Mouse (Mus musculus): ENCODE measurements at regions not wholly inside any gene's neighbourhood (a gene's known extent, or its start where the extent isn't known, plus 50 kb on each side); places are given as distances from the start of the nearest gene placed in this dataset.

GRCm38 (mm10) chrX:57711914-57712313 lies 208.4 kb upstream of the Gpr101 start:
- 71% methylated on average over 6 of the region's 6 CpGs for WGBS
- no peak overlapping the region for H3K9ac ChIP-seq (ENCODE audit: low read length)
- no peak overlapping the region for H3K27ac ChIP-seq (replicated peaks; ENCODE audit: low read depth, low read length)
- ATAC-seq (ENCODE audit: insufficient number of reproducible peaks, low FRiP score, low TSS enrichment, low read depth) (no peak), DNase-seq (ENCODE audit: low spot score) (no peak)
- H3K4me1 ChIP-seq (ENCODE audit: control insufficient read depth, insufficient read depth, low read length) = no peaks in the 10 kb centered on the region
- no peaks in the 10 kb centered on the region for H3K36me3 ChIP-seq (ENCODE audit: control insufficient read depth, insufficient read depth, low read length)
- no peak overlapping the region for H3K4me2 ChIP-seq (ENCODE audit: low read depth, severe bottlenecking)
- H3K4me3 ChIP-seq (ENCODE audit: low read depth, low read length) = no peak overlapping the region
- H3K9me3 ChIP-seq (ENCODE audit: control insufficient read depth, low read length) = no peaks in the 10 kb centered on the region
- no peaks in the 10 kb centered on the region for H3K27me3 ChIP-seq (ENCODE audit: control insufficient read depth, insufficient read depth, low read length)

- ATAC-seq (ENCODE audit: insufficient number of reproducible peaks, low FRiP score, low TSS enrichment, low read depth) (no peak), DNase-seq (ENCODE audit: low spot score) (no peak)
- Histone ChIP-seq H3K4me3 (ENCODE audit: low read depth, low read length) (no peak overlapping the region), H3K9me3 (ENCODE audit: control insufficient read depth, low read length) (no peaks in the 10 kb centered on the region), H3K36me3 (ENCODE audit: control insufficient read depth, insufficient read depth, low read length) (no peaks in the 10 kb centered on the region), H3K27me3 (ENCODE audit: control insufficient read depth, insufficient read depth, low read length) (no peaks in the 10 kb centered on the region), H3K4me1 (ENCODE audit: control insufficient read depth, insufficient read depth, low read length) (no peaks in the 10 kb centered on the region), H3K9ac (ENCODE audit: low read length) (no peak overlapping the region), H3K27ac (replicated peaks; ENCODE audit: low read depth, low read length) (no peak overlapping the region), H3K4me2 (ENCODE audit: low read depth, severe bottlenecking) (no peak overlapping the region)
- 83% methylated on average over 12 of the region's 12 CpGs for WGBS
Observed at GRCm38 (mm10) chrX:57709115-57709877, 205.7 kb upstream of the Gpr101 start.

GRCm38 (mm10) chrX:57708501-57708900 lies 204.9 kb upstream of the Gpr101 start:
- no peaks in the 10 kb centered on the region for H3K36me3 ChIP-seq (ENCODE audit: control insufficient read depth, insufficient read depth, low read length)
- 84% methylated on average over 6 of the region's 6 CpGs for WGBS
- no peak overlapping the region for H3K4me2 ChIP-seq (ENCODE audit: low read depth, severe bottlenecking)
- H3K27me3 ChIP-seq (ENCODE audit: control insufficient read depth, insufficient read depth, low read length) = no peaks in the 10 kb centered on the region
- no peak for DNase-seq (ENCODE audit: low spot score)
- no peaks in the 10 kb centered on the region for H3K4me1 ChIP-seq (ENCODE audit: control insufficient read depth, insufficient read depth, low read length)
- H3K9ac ChIP-seq (ENCODE audit: low read length) = no peak overlapping the region
- no peak overlapping the region for H3K27ac ChIP-seq (replicated peaks; ENCODE audit: low read depth, low read length)
- no peak for ATAC-seq (ENCODE audit: insufficient number of reproducible peaks, low FRiP score, low TSS enrichment, low read depth)
- H3K4me3 ChIP-seq (ENCODE audit: low read depth, low read length) = no peak overlapping the region
- H3K9me3 ChIP-seq (ENCODE audit: control insufficient read depth, low read length) = no peaks in the 10 kb centered on the region

GRCm38 (mm10) chrX:57707932-57708331 lies 204.4 kb upstream of the Gpr101 start:
- no peak for ATAC-seq (ENCODE audit: insufficient number of reproducible peaks, low FRiP score, low TSS enrichment, low read depth)
- H3K4me3 ChIP-seq (ENCODE audit: low read depth, low read length) = no peak overlapping the region
- H3K4me1 ChIP-seq (ENCODE audit: control insufficient read depth, insufficient read depth, low read length) = no peaks in the 10 kb centered on the region
- no peak overlapping the region for H3K4me2 ChIP-seq (ENCODE audit: low read depth, severe bottlenecking)
- no peak overlapping the region for H3K27ac ChIP-seq (replicated peaks; ENCODE audit: low read depth, low read length)
- H3K27me3 ChIP-seq (ENCODE audit: control insufficient read depth, insufficient read depth, low read length) = no peaks in the 10 kb centered on the region
- no peaks in the 10 kb centered on the region for H3K36me3 ChIP-seq (ENCODE audit: control insufficient read depth, insufficient read depth, low read length)
- 53% methylated on average over 7 of the region's 7 CpGs for WGBS
- H3K9ac ChIP-seq (ENCODE audit: low read length) = no peak overlapping the region
- no peaks in the 10 kb centered on the region for H3K9me3 ChIP-seq (ENCODE audit: control insufficient read depth, low read length)
- no peak for DNase-seq (ENCODE audit: low spot score)

GRCm38 (mm10) chrX:57706683-57707308 lies 203.2 kb upstream of the Gpr101 start:
- no peak for ATAC-seq (ENCODE audit: insufficient number of reproducible peaks, low FRiP score, low TSS enrichment, low read depth)
- Histone ChIP-seq H3K36me3 (ENCODE audit: control insufficient read depth, insufficient read depth, low read length) (no peaks in the 10 kb centered on the region), H3K9me3 (ENCODE audit: control insufficient read depth, low read length) (no peaks in the 10 kb centered on the region), H3K9ac (ENCODE audit: low read length) (no peak overlapping the region), H3K4me3 (ENCODE audit: low read depth, low read length) (no peak overlapping the region), H3K4me1 (ENCODE audit: control insufficient read depth, insufficient read depth, low read length) (no peaks in the 10 kb centered on the region), H3K27ac (replicated peaks; ENCODE audit: low read depth, low read length) (no peak overlapping the region), H3K27me3 (ENCODE audit: control insufficient read depth, insufficient read depth, low read length) (no peaks in the 10 kb centered on the region), H3K4me2 (ENCODE audit: low read depth, severe bottlenecking) (no peak overlapping the region)
- DNase-seq (ENCODE audit: low spot score) = no peak
- WGBS = 82% methylated on average over 3 of the region's 3 CpGs

- Histone ChIP-seq H3K4me2 (ENCODE audit: low read depth, severe bottlenecking) (no peak overlapping the region), H3K9ac (ENCODE audit: low read length) (no peak overlapping the region), H3K4me1 (ENCODE audit: control insufficient read depth, insufficient read depth, low read length) (no peaks in the 10 kb centered on the region), H3K4me3 (ENCODE audit: low read depth, low read length) (no peak overlapping the region), H3K27me3 (ENCODE audit: control insufficient read depth, insufficient read depth, low read length) (no peaks in the 10 kb centered on the region), H3K9me3 (ENCODE audit: control insufficient read depth, low read length) (no peaks in the 10 kb centered on the region), H3K27ac (replicated peaks; ENCODE audit: low read depth, low read length) (no peak overlapping the region), H3K36me3 (ENCODE audit: control insufficient read depth, insufficient read depth, low read length) (no peaks in the 10 kb centered on the region)
- ATAC-seq (ENCODE audit: insufficient number of reproducible peaks, low FRiP score, low TSS enrichment, low read depth) (no peak), DNase-seq (ENCODE audit: low spot score) (no peak)
- 48% methylated on average over 1 of the region's 1 CpGs for WGBS
Observed at GRCm38 (mm10) chrX:57692506-57692905, 188.9 kb upstream of the Gpr101 start.

GRCm38 (mm10) chrX:57676764-57677163 lies 173.2 kb upstream of the Gpr101 start:
- 72% methylated on average over 6 of the region's 6 CpGs for WGBS
- H3K36me3 ChIP-seq (ENCODE audit: control insufficient read depth, insufficient read depth, low read length) = no peaks in the 10 kb centered on the region
- no peaks in the 10 kb centered on the region for H3K9me3 ChIP-seq (ENCODE audit: control insufficient read depth, low read length)
- H3K4me2 ChIP-seq (ENCODE audit: low read depth, severe bottlenecking) = no peak overlapping the region
- H3K27ac ChIP-seq (replicated peaks; ENCODE audit: low read depth, low read length) = no peak overlapping the region
- H3K9ac ChIP-seq (ENCODE audit: low read length) = no peak overlapping the region
- H3K27me3 ChIP-seq (ENCODE audit: control insufficient read depth, insufficient read depth, low read length) = no peaks in the 10 kb centered on the region
- H3K4me1 ChIP-seq (ENCODE audit: control insufficient read depth, insufficient read depth, low read length) = no peaks in the 10 kb centered on the region
- H3K4me3 ChIP-seq (ENCODE audit: low read depth, low read length) = no peak overlapping the region
- no peak for ATAC-seq (ENCODE audit: insufficient number of reproducible peaks, low FRiP score, low TSS enrichment, low read depth)
- no peak for DNase-seq (ENCODE audit: low spot score)

- 20% methylated on average over 6 of the region's 6 CpGs for WGBS
- no peak overlapping the region for H3K4me2 ChIP-seq (ENCODE audit: low read depth, severe bottlenecking)
- DNase-seq (ENCODE audit: low spot score) (peak; percentile 57), ATAC-seq (ENCODE audit: insufficient number of reproducible peaks, low FRiP score, low TSS enrichment, low read depth) (no peak)
- no peaks in the 10 kb centered on the region for H3K9me3 ChIP-seq (ENCODE audit: control insufficient read depth, low read length)
- H3K36me3 ChIP-seq (ENCODE audit: control insufficient read depth, insufficient read depth, low read length) = no peaks in the 10 kb centered on the region
- H3K4me1 ChIP-seq (ENCODE audit: control insufficient read depth, insufficient read depth, low read length) = no peaks in the 10 kb centered on the region
- no peak overlapping the region for H3K27ac ChIP-seq (replicated peaks; ENCODE audit: low read depth, low read length)
- H3K4me3 ChIP-seq (ENCODE audit: low read depth, low read length) = no peak overlapping the region
- no peaks in the 10 kb centered on the region for H3K27me3 ChIP-seq (ENCODE audit: control insufficient read depth, insufficient read depth, low read length)
- H3K9ac ChIP-seq (ENCODE audit: low read length) = no peak overlapping the region
Observed at GRCm38 (mm10) chrX:57674955-57675354, 171.4 kb upstream of the Gpr101 start.
